Mouse (Mus musculus) left cerebral cortex, adult 8-10 months (tissue): Measurements from ENCODE around the gene Chd2. TPM values are rescaled to one million over a fixed set of nuclear protein-coding genes. Genes with fewer than 3 reads are reported as not detected.

ENCODE experiments used
- DNase-seq, 2 experiments: peaks; one replicate each; pipeline ENCODE4 v3.0.0; 2022; ENCODE audit warnings: low spot score in 2 of 2
- total RNA-seq, 4 experiments: library from RNA; stranded (reverse); gene quantifications; 2 replicates each; pipeline ENCODE4 v1.2.4; 2022

Gene Chd2
- total RNA-seq, 4 experiments from 2014 or later, result 45.2 to 57.4 (median 48.6) TPM

DNA sequence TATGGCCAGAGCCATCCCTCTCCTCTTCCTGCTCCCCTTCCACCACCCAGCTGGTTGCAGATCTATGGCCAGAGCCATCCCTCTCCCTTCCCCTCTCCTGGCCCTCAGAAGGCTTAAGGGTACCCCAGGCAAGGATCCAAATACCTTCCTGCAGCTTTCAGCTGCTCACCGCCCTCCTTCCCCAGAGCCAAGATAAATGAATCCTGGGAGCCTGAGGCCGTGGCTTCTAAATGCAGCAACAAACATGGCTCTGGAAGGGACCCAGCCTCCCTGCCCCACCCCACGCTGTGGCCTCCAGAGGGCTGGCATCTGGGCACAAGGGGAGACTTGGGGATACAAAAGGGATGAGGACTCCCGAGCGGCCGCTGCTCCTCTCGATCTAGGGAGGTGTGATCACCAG, 129.2 kb downstream of the Chd2 start:
- DNase-seq, result no peak

DNA sequence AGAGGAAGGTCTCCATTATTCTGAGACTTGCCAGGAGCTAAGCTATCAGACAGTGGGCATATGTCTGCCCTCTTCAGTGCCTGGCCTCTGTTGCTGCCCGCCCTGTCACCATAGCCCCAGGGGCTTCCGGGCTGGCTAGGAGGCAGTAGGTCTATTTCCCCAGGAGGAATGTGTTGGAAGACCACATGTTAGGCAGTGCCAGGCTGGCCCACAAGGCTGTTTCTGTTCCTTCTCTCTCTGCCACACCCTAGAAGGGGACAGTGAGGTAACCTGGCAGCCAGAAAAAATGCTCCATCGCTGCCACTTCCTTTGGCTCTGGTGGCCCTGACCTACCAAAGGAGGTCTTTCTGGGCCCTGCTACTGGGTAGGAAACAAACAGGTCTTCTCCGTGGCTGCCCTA, 129.6 kb downstream of the Chd2 start:
- no peak for DNase-seq

DNA sequence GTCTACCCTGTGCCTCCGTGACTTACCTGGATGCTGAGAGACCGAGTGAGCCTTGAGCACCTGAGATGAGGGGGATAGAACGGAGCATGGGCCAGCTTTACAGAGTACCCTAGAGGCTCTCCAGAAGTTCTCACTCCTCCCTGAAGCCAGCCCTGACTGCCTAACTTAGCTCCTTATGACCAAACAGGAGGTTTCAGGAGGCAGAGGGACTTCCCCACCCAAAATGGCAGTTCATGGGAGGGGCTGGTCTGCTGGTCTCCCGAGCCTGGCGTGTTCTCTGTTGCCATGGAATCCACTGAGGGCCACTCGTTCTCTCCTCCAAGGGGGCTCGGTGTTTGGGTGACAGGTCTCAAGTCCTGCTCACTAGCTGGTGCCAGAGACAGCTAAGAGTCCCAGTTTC, 130.1 kb downstream of the Chd2 start:
- no peak for DNase-seq

DNA sequence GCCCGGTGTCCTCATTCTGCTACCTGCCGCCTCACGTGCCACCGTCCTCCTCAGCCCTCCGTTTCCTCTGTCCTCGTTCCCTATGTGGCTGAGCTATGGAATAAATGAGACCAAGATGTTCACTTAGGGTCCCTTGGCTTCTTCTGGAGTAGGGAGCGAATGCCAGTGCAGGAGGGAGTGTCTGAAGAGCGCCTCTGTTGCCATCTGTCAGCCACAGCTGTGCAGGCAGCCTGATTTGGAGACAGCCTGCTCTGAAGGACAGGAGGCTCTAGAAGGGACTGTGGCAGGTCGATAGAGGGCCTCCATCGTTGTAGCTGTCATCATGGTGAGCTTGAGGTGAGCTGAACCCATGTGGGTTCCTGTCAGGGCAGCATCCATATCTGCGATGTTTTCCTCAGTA, 136.1 kb downstream of the Chd2 start:
- DNase-seq, result no peak

DNA sequence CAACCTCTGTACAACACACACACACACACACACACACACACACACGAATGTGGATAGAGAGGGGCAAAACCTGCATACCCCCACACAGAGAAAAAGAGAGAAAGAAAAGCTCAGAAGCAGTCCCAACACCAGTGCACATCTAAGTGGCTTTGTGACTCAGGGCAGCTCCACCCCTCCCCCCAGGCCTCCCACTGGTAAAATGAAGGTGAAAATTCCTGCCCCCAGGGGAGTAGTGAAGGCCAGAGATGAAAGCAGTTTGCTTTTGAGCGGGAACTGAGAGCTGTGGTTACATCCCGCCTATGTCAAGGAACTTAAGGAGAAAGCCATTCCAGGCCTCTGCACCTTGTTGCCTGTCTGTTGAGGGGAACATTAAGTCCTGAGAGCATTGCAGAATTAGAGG, 138.1 kb downstream of the Chd2 start:
- DNase-seq, result no peak

DNA sequence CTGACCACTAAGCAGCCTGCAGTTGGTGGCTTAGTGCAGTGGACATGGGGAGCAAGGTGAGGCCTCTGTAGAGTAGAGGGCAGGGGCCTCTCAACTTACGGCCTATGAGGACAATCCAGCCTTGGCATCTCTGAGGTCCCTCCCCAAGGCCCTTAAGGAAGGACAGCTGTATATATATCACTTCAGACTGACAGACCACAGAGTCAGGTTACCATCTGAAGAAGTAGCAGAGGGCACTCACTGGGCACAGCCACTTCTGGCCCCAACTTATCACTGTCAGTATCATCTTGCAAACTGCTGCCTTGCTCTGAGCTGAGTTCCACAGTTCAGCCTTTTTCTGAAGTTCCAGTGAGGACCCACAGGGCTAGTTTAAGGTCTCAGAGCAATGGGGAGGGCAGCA, 139.0 kb downstream of the Chd2 start:
- DNase-seq, result no peak

DNA sequence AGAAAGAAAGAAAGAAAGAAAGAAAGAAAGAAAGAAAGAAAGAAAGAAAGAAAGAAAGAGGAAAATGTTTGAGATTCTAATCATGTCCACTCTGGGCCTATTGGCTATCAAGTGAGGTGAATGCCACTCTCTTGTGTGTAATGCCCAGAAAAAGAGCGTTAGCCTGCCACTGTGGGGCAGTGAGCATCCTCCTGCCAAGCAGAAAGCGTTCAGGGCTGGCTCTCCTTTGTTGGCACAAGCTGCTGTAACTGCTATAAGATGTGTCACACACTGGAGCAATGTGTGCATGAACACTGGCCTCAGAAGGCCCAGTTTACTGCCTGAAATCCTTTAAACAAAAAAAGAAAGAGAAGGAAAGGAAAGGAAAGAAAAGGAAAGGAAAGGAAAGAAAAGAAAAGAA, 139.5 kb downstream of the Chd2 start:
- DNase-seq, result no peak

DNA sequence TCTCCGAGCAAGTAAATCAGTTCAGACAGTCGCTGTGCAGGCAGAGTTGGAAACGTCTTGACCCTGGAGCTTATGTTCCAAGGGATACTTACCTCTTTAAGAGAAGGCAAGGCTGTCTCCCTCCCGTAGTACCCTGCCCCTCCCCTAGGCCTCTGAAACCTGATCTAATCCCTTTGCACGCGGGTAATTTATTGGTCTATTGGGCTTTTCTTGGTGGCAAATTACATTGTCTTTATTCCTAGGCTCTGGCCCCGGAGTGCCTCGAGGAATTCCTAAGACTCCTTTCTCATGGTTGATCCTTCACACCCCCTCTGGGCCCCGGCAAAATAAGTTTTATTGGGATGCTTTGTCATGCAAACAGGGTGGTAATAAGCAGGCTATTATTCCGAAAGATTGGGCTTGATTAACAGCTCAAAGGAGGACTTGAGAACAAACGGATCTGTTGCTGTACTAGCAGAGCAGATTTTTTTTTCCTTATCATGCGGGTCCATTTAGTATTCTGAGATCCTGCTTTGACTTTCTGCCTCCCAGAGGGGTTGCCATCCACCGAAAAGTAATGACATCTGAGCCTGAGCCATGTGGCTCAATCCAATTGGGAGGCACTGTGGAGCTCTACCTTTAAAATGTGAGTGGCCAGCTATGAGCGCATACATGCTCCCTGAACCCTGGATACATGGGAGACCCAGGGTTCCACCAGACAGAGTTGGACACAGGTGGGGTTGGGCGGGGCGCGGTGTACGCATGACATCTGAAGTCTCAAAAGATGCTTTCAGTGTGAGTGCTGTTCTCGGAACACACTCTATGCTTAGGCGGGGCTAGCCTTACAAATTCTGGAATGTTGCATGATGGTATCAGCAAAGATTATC, 141.3 kb downstream of the Chd2 start:
- no peak for DNase-seq

DNA sequence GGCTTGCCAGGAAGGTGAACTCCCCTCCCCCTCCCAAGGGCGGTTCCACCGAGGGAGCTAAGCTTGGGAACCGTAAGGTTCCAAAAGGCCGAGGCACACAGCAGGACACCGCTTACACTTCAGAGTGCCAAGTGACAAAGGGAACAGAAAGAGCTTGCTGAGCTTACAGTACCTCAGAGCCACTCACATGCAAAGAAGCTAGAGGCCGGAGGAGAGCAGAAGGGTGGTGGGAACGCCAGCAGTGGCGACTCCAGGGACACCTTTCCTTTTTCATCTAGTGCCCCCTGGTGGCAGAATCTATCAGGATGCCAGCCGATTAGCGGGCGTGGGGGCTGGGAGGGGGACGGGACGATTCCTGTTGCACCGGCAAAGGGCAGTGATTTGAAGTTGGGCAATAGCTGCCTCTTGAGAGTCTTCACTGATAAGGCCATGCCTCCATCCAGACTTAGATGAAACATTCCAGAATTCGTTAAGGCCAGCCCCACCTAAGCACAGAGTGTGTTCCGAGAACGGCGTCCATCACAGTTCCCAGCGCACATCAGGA, 142.1 kb downstream of the Chd2 start:
- no peak for DNase-seq

DNA sequence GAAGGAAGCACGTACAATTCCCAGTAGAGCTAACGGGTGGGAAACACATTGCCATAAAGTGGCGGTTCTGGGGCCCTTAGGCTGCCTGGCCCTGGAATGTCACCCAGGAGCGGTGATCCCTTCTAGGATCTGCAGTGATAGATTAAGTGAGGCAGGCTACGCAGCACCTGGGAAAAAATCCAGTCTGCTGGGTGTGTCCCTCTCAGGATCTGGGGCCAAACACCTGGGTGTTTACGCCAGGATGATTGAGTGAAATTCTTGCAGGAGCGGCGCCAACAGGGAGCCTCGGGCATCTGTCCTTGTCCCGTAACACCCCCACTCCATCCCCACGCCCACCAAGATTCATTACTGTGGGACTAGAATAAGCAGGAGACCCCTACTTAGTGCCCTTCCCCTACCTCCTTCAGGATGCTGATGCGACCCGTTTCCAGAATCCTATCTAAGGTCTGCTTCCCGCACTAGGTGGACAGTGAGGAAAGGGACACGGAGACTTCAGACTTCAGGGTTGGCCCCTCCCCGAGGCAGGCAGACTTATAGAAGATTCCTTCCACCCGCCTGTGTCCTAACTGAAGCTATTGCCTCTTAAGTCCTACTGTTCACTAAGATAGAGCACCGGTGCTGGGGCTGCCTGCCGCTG, 142.7 kb downstream of the Chd2 start:
- no peak for DNase-seq

DNA sequence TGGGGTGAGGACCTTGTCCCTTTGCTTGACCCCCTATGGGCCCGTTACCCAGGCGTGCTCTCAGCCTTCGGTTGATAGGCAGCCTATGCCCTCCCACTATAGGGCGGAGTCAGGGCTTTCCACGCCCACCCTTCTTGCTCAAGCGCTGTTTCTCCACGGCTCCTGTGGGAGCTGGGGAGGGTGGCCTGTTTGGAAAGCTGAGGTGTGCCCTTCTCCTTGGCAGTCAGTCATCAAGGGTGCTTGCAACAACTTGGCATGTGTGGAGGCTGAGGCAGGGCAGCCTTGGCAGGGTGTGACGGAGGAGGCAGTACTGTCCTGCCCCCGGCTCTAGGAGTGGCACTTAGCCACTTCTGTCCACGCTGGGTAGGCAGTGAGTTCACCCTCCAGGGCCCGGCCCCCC, 143.3 kb downstream of the Chd2 start:
- DNase-seq, result peak in 1 of 2 experiments; percentile 67

DNA sequence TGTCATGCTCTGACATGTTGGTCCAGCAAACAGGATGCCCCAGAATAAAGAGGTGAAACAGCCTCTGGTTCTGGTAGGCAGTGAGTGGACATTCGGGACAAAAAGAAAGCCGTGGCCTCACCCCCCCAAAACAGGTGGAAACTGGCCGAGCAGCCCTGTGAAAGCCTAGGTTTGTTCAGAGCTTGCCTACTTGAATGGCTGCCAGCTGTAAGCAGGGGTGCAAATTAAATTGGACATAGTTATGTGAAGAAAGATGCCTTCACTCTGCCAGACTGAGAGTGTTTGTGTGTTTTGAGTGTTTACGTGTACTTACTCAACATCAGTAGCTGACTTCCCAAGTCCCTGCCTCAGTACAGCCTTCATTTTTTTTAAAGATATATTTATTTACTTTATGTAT, 147.6 kb downstream of the Chd2 start:
- no peak for DNase-seq

DNA sequence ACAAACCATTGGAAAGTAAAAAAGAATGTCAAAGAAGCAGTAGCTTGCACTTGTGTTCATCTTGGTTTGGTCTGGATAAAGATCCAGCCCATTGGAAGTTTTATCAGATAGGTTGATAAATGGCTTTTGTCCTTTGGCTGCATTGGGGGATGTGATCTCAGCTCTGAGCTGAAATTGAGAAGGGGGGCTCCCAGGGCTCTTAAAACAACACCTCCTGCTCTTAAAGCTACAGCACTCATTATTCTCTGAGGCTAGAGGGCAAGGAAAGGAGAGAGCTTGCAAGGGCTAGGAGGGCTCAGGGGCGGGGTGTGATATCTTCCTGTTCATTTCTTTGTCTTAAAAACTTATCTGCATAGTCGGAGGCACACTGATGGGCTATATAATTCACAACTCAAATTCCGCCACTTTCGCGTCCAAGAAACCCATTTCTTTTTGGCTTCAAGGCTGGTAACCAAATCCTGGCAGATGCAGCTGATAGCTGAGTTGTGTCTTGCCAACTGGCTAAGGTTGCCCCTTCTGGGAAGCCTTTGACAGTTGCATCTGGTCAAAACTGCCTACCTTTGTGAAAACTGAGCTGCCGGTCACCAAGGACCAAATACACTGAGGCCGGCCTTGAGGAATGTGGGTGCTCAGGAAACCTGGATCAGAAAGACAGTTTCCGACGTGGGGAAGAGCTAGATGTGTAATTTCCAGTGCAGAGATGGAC, 148.2 kb downstream of the Chd2 start:
- no peak for DNase-seq

DNA sequence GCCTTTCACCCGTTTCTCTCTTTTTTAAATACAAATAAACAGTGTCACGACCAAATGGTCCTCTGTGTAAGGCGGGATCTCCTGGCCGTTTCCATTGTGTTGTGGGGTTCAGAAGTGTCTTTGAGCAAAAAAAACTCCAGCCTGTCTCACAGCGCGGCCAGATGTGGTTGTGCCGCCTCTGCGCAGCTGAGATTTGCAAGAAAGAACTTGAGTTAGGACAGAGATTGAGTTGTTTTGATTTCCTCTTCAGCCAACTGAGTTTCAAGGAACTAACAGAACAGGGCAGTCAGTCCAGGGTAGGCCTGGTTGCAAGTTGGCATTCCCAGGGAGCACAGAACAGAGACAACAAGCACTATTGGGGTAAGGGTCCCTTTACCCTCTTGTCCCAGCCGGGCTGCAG, 149.3 kb downstream of the Chd2 start:
- no peak for DNase-seq

DNA sequence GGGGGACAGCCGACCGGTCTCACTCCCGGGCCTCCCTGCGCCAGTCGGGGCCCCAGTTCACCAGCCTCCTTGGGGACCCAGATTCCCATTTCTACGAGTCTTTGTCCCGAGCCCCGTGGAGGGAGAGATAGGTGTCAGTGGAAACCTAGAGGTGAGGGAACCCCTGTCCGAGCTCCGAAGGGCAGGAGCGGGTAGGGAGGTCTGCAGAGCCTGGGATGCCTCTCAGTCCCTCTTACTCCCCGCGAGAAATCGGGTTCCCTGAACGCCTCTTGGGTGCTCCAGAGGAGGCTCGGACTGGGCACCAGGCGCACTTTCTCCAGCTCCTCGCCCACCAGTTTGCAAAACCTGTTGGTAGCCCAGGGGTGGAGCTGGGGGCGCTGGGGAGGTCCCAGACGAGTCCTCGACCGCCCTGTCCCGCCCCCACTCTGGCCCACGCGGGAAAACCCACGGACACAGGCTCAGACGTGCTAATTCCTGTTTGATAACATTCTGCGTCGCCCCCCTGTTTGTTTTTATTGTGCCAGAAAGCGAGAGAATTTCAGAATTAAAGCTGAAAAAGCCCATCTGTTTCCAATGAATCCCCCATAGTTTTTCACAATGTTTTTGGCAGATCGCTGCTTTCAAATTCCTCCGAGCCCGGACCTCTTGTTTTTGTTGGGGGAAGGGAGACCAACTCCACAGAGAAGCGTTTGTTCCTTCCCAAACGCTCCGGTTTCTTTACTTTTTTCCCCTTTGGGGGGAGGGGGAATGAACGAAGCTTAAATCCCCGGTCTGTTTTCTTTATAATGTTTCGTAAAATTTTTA, 149.9 kb downstream of the Chd2 start:
- DNase-seq, result no peak

DNA sequence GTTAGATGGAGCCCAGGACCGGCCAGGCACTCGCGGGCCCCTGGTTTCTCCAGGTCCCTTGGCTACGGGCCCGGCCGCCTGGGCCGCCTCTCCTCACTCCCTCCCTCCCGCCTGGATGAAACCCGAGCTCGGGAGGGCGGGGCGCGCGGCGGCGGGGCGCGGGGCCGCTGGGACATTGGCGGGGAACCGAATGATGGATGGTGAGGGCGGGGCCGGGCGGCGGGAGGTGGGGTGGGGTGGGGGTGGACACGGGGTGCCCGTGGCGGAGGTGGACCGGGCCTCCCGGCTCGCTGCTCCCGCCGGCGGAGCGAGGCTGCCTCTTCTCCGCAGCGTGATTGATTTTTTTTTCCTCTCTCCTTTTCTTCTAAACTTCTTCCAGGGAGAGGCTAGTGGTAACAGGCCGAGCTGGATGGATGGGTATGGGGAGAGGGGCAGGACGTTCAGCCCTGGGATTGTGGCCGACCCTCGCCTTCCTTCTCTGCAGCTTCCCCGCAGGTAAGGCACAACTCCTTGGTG, 150.6 kb downstream of the Chd2 start:
- DNase-seq, result peak in 1 of 2 experiments; percentile 80

DNA sequence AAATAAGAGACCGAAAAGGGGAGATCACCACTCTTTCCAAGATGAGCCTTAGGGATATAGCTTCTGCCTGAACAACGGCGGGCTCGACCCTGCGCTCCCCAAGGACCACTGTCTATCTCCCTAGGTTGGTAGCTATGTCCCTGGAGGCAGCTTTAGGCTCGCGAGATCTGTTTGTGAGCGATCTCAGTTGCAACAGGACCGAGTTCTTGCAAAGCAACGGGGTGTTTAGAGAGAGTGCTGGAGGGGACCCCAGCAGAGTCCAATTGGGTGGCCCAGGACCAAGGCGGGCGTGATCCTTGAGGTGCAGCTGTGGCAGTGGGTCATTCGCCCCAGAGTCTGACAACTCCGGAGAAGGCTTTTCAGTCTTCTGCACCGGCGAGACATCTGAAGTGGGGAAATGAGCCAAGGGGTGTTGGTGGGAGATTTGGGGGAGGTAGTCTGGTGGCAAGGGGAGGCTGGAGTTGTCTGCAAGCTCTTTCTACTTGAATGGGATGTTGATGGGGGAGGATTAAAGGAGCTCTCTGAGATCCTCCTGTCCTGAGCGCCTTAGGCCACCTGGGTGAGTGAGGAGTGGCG, 151.1 kb downstream of the Chd2 start:
- no peak for DNase-seq

DNA sequence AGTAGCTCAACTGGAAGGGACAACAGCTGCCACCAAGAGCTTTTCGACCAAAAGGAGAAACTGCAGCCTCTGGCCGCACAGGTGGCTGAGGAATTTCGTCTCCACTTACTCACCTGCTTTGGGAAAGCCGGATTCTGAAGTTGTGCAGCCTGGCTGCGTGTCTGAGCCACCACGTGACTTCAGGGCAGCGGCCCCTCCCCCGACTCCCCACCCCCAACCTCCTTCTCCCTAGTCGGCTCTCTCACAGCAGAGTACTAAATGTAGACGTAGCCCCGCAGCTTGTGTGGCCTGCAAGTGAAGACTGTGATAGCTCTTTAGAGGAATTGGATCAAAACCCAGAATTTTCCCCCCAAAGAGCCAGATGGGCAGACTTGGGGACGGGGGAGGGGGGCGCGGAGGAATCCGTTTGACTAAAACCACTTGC, 151.7 kb downstream of the Chd2 start:
- no peak for DNase-seq

DNA sequence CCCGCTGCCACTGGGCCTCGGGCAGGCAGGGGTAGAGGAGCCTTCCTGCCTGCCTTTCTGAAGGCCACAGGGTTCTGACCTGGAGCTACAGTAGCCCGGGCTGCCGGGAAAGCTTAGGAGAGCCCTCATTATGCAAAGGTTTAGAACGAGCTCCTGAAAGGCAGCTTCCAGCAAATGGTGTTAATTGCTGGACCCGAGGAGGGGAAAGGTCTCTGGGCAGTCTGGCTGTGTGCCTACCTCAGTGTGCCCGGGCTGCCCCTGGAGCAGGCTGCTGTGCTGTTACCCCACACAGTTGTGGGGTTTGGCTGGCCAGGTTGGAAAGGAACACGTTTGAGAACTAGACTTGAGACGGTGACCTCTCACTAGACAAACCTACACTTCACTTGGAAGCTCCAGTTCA, 152.2 kb downstream of the Chd2 start:
- DNase-seq, result no peak

DNA sequence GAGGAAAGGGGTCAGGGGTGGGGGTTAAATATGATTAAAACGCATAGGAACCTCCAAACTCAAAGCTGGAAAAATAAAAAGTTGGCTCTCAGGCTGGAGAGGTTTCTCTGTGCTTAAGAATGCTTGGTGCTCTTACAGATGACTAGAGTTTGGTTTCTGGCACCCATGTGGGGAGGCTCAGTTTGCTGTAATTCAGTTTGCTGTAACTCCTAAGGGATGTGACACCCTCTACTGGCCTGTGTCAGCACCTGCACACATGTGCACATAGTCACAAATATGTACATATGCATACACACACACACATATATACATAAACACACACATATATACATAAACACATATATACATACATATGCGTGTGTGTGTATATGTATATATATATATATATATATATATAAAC, 152.8 kb downstream of the Chd2 start:
- DNase-seq, result no peak

DNA sequence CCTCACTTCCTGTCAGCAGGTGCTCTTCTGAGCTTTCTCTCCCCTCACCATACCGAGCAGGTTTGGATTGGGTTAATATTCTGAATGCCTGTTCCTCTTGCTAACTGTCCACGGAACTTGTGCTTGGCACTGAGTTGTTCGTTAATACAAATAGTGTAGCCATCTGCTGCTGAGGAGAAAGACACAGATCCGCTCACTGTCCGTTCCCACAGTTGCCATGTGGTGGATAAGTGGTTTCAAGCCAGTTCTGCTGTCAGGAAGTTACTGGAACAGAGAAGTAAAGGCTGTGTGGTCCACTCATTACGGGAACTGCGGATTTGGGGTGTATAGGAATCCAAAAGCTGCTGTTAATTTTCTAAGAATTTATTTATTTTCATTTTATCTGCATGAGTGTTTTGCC, 158.8 kb downstream of the Chd2 start:
- no peak for DNase-seq
